Mouse (Mus musculus): ENCODE data around the gene Zfp654.

Zfp654 gene

DNA sequence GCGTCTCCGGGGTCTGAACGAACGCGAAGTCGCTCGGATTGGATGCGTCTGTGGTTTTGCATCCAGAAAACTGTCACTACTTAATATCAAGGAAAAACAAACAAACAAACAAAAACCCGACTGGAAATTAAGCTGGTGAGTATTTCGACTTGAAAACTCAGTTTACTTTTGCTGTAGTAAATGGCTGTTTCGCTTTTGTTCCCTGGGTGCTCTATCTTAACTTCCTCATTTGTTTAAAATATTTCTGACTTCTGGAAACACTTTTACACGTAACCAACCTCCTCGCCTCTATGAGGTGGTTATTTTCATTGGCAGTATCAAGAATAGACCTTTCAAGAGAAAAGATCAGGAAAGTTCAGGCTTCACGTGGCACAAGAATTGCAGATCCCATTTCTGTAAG lies 1.4 kb upstream of the Zfp654 start:
- DNase-seq (ENCODE audit: low spot score), result no peak

DNA sequence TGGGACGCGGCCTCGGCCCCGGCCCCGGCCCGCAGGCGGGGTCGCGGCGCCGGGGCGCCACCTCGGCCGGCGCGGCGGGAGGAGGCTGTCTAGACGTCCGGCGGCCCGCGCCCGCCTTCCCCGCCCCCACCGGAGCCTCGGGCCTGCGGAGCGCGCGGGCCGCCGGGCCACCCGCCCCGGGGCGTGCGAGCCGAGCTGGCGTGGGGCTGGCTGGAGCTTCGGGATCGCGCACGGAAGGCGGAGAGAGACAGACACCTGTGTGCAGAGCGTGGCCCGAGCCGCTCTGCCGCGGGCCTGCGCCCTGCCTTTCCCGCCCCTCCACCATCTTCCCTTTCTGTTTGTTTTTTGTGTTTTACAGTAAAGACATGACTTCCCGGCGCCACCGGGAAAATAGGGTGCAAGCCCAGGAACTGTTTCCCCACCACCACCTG lies 1.0 kb upstream of the Zfp654 start:
- peak; percentile 49 for DNase-seq (ENCODE audit: low spot score)

GRCm38 (mm10) chr16:64851085-64851562 lies 328 bp downstream of the Zfp654 start:
- DNase-seq (ENCODE audit: low spot score), result no peak

DNA sequence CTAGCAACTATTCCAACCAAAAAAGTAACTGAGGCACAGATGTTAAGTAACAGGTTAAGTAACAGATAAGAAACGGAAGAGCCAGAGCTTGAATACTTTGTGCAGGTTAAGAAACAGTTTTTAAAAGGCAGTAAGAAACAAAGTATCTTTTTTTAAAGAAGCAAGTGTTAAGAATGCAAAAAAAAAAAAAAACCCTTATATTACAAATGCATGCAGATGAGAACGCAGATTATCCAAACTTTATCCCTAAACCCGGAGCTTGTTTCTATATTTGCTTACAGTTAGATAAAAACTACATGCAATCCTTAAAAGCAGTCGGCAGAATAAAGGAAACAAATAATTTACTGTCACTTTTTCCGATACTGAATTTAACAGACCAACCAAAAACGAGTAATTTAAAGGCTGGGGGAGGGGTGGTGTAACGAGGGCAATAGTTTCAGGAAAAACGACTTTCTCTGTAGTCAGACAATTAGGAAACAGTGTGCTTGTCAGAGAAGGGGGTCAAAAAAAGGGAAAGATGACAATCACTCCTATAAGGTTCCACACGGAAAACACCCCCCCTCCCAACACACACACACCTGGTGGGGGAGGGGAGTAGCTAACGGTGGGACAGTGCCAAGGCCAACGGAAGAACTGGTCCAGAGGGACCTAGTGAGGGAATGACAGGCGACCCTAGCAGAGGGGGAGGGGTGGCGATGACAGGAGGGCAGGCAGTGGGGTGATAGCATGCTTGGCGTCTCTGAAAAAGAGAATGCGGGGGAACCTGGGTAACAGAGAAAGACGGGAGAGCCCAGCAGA lies 966 bp downstream of the Zfp654 start:
- DNase-seq (ENCODE audit: low spot score), result peak; percentile 21

DNA sequence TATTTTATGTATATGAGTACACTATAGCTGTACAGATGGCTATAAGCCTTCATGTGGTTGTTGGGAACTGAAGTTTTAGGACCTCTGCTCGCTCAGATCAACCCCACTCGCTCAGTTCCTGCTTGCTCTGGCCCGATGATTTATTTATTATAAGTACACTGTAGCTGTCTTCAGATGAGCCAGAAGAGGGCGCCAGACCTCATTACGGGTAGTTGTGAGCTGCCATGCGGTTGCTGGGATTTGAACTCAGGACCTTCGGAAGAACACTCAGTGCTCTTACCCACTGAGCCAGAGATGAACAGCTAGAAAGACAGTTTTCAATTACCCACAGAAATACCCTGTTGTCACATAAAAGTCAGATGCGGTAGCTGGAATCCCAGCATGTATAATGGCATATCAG lies 5.5 kb downstream of the Zfp654 start:
- DNase-seq (ENCODE audit: low spot score), result no peak

- no peak for DNase-seq (ENCODE audit: low spot score)
Observed at GRCm38 (mm10) chr16:64842374-64842729, 9.1 kb downstream of the Zfp654 start.

- no peak for DNase-seq (ENCODE audit: low spot score)
Observed at GRCm38 (mm10) chr16:64841481-64842373, 9.7 kb downstream of the Zfp654 start.

- no peak for DNase-seq (ENCODE audit: low spot score)
Observed at GRCm38 (mm10) chr16:64836709-64837108, 14.7 kb downstream of the Zfp654 start.

DNA sequence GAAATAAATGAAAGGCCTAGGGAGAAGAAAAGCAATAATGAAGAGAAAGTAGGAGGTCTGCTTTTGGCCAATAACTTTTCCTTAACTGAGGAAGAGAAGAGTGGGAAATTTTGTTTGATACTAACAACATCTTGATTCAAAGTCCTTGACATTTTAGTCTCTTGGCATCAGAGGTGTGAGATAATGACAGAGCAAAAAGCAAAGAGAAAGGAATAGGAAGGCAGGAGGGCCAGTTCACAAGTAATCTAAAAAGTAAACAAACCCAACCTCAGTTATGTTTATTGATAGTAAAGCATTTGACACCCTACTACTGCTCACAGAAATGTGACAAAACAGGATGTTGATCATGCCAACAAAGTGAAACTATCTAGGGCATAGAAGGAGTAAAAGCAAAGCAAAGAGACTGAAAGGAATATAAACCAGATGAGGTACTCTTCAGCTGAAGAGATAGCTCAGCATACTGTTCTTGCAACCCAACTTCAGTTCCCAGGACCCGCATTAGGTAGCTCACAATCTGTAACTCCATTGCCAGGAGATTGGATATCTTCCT lies 15.4 kb downstream of the Zfp654 start:
- DNase-seq (ENCODE audit: low spot score), result no peak

DNA sequence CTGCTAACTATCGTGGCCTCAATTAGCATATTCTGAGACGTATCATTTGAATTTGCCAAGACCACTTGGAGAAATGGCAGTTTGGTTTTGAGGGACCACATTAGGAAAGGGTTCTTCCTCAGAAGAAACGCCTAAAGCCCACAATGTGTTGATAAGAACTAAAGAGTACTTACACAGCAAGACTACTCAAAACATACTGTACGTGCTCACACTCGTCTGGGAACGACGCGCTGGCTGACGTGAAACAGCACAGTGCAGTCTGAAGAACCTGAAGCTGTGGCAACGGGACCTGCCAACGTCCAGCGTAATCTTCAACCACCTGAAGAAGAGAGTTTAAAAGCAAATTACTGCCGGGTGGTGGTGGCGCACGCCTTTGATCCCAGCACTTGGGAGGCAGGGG lies 21.2 kb downstream of the Zfp654 start:
- DNase-seq (ENCODE audit: low spot score), result no peak

DNA sequence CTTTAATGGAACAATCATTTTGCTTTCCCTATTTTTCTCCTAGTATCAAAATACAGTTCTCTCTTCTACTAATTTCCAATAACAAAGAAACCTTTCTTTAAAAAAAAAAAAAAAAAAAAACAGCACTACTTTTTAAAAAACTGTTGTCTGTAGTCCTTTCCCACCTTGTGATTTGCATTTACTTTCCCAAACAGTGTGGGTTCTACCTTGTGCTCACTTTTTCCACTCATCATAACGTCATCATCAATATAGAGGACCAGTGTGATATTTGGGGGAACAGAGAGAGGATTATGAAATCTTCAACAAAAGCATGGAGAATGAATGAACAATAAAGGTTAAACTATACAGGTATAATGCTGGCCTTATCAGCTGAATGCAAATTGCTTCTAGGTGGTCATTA lies 27.0 kb downstream of the Zfp654 start:
- DNase-seq (ENCODE audit: low spot score), result no peak

DNA sequence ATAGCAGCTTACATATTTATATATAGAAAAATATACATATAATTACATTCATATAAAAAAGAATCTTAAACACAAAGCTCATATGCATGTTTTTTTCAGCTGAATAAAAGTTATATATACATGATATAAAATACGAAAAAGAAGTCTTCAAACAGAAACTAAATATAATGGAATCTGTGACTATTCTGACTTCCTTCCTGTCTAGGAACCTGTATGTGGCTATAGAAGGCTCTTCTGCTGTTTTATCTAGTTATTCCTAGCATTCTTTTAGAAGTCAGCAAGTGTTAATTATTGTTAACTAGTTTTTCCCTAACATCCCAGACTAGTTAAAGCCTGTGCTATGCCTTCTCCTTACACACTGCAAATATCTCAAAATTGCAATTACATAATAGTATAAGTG lies 27.6 kb downstream of the Zfp654 start:
- DNase-seq (ENCODE audit: low spot score), result no peak

DNA sequence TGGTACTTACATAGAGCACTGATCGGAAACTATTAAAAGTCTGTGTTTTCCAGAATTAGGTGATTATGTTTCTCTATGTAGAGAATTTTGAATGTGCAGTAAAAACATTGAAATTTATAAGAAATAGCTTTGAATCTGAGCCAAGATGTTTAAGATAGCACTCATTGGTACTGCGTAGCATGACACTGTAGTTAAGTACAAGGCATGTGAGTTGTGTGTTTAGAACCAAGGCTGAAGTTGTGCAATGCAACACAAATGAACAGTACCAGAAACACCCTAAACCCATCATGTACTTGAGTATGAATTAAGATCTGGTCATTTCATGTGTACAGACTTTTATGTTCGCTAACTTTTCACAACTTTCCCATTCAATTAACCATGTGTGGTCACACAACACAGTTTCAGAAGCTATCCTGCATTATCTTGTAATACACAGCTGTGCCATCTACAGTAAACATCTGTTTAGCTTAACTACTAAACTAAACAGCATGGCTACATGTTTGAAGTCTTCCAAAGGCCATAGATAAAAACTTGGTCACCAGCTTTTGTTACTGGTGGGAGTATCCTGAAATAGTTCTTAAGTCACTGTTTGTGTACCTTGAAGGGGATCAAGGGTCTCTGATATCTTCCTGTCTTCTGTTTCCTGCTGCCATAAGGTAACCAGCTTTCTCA lies 34.2 kb downstream of the Zfp654 start:
- no peak for DNase-seq (ENCODE audit: low spot score)

DNA sequence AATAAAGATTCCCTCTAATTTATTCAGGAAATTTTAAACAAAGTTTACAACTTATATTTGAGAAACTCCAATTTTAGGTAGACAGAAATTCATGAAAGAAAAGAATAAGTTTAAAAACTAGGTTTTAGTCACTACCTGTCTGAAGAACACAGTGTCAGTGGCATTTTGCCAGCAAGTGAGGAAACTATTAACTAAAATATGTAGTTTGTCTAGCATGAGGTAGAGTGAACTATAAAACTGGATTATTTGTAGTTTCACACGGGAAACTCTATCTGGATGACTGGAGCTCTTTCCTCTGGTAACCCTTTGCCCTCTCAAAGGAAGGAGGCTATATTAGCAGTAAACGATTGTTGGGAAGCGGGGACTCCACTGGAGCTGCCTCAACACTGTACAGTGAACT lies 48.4 kb downstream of the Zfp654 start:
- DNase-seq (ENCODE audit: low spot score), result no peak

GRCm38 (mm10) chr16:64801638-64802037 lies 49.8 kb downstream of the Zfp654 start:
- DNase-seq (ENCODE audit: low spot score), result no peak

DNA sequence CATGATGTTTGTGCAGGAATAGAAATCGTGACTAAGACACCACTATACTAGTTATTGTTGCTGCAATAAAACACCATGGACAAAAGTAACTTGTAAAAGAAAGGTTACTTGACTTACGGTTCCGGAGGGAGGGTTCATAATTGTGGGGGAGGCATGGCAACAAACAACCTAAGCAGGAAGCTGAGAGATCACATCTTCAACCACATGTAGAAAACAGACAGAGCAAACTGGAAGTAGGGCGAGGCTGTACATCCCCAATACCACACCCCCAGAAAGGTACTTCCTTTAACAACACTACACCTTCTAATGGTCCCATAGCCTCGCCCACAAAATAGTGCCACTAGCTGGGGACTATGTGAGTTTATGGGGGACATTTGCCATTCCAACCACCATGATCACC lies 51.1 kb downstream of the Zfp654 start:
- no peak for DNase-seq (ENCODE audit: low spot score)

DNA sequence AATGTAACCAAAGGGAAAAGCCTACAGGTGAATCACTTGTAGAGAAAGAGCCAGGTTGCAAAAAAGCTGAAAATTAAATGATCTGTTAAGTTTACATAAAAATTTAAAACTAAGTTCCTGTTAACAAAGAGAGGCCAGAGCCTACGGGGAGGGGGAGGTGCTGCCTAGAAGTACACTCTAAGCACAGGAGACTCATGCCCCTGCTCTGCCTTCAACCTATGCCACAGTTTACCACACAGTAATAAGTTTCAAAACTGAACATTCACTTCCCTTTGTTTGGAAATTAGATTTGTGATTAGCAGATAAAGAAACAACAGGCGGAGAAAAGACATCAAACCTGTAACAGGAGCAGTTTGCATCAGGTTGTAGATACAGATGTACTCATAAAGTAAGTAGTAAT lies 56.6 kb downstream of the Zfp654 start:
- DNase-seq (ENCODE audit: low spot score), result no peak

DNA sequence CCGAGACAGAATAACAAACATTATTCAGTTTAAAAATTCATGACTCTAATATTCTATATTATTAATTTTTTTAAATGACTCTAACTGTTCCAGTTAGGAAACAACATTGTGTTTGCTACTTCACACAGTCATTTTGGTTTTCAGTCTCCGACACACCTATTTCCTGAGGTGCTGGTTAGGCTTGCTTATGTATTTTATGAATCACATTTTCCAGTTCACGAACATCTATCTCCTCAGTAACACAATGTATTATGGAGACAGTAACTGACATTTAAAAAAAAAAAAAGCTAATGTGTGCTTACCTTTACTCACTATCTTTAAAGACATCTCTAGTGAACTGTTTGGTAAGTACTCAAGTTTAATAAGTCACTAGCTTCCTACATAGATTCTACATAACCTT lies 61.7 kb downstream of the Zfp654 start:
- DNase-seq (ENCODE audit: low spot score), result no peak

DNA sequence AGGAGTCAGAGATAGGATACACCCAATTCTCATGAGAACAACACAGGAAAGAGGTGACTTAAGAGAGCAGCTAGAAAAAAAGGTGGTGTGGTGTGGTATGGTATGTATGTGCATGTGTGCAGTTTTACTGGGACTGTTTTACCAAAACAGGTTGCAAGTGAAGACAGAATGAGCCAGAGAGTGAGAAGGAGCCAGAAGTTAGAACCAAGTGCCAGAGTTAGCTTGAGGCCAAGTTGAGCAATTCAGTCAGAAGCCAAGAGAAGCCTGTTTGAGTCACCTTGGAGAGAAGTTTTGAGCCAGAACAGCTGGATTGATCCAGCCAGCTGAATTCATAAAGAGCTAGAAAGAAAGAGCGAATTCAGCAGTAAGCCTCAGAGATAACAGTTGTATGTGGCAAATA lies 75.9 kb downstream of the Zfp654 start:
- no peak for DNase-seq (ENCODE audit: low spot score)

DNA sequence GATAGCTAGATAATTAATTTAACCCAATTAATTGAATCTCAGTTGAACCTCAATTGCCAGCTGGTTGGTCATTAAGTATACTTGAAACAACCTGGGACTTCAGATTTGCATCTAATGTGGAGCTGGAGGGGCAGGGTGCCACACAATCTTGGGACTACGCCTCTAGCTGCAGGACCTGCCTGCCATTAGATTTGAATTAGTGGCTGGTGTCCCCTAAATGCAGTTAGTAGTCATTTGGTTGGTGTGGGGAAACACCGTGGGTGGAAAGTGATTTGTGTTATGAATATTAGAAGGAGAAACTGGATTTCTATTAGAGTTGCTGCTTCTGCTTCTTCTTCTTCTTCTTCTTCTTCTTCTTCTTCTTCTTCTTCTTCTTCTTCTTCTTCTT lies 80.0 kb downstream of the Zfp654 start:
- DNase-seq (ENCODE audit: low spot score), result peak; percentile 44

DNA sequence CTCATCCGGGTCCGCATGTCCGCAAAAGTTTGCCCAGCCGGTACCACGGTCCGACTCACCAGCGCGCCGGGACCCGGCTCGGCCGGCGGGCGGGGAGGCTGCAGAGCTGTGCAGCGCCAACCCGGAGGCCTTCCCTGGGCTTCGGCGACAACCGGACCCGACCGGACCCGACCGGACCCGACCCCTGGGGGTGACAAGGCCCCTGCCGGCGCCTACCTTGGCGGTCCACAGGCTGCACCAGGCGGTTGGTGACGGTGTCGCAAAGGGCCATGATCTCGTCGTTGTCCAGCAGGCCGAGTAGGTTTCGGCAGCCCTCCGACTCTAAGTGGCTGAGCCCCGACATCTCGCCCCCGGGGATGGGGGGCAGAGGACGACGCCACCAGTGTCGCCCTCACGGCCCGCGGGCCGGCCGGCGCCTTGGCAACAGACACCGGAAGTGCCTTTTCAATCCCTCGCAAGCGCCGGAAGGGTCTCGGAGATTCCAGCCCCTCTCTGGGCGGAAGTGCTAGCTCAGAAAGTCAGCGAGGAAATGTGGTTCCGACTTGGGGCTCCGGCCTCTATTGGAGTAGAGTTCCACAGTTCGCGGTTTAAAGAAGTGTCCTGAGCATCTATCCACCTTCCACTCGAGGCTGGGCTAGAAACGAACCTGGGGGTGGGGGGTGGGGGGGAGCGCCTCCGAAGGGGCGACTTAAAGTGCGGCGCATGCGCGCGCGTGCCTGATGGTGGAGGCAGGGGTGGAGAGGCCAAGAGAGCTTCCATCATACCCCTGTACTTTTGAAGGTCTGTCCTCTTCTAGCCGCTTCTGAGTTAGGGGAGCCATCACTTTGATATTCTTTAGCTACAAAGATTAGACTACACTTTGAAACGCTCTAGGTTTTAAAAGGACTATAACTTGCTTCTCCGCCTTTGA lies 80.7 kb downstream of the Zfp654 start, which contains the start of gene 4930453N24Rik:
Gene 4930453N24Rik (minus strand): TSS at position 641 of the 910 bp plus-strand sequence.
- DNase-seq (ENCODE audit: low spot score), result peak; percentile 94

Measured in MN1 (cell line).